Mouse (Mus musculus) erythroblast, adult 5-6 weeks (primary cell): ENCODE measurements at regions not wholly inside any gene's neighbourhood (a gene's known extent, or its start where the extent isn't known, plus 50 kb on each side); places are given as distances from the start of the nearest gene placed in this dataset.
"Not testable (repeated sequence)": the region's sequence is repeated elsewhere in the genome, so short reads cannot be mapped to it uniquely, and the experiment has no call there.

Experiments used
- ATAC-seq: replicated peaks from 2 replicates; pipeline ENCODE4 v1.8.0; 2016; ENCODE audit warnings: moderate number of reproducible peaks, mild to moderate bottlenecking, moderate TSS enrichment, inconsistent platforms; ENCODE audit not compliant: poor library complexity, low FRiP score, severe bottlenecking

DNA sequence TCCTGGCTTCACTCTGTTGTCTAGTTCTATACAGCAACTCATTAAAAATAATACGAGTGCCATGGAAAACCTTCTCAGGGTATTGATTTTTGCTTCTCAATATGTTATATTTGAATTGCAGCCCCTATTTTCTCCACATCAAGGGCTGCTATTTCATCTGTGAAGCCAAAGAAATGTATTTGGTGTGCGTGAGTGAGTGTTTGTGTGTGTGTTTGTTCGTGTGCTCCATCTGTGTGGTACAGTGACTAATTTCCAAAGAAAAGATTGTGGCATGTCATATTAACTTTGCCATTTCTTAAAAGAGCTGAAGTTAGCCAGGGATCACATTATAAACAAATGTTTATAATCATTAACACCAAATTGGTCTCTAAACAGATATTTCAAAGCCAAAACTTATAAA lies 493.1 kb downstream of the Hace1 start:
- no peak for ATAC-seq

DNA sequence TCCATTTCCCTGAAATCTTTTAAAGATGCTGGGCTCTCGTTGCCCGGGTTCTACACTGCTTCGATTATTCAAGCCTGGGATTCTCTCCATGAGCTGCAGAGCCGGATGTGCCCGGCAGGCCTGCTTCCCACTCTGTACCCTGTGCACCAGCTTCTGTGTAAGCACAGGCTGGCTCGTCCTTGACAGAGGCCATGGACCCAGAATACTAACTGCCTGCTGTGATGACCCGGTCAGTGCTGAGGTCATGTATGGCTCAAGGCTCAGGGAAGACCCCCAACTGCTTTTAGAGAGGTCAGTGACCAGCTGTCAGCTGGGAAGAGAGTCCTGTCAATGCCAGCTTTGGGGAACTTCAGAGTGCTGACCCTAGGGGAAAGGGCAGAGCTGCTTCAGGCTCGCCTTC lies 493.6 kb downstream of the Hace1 start:
- ATAC-seq: no peak

DNA sequence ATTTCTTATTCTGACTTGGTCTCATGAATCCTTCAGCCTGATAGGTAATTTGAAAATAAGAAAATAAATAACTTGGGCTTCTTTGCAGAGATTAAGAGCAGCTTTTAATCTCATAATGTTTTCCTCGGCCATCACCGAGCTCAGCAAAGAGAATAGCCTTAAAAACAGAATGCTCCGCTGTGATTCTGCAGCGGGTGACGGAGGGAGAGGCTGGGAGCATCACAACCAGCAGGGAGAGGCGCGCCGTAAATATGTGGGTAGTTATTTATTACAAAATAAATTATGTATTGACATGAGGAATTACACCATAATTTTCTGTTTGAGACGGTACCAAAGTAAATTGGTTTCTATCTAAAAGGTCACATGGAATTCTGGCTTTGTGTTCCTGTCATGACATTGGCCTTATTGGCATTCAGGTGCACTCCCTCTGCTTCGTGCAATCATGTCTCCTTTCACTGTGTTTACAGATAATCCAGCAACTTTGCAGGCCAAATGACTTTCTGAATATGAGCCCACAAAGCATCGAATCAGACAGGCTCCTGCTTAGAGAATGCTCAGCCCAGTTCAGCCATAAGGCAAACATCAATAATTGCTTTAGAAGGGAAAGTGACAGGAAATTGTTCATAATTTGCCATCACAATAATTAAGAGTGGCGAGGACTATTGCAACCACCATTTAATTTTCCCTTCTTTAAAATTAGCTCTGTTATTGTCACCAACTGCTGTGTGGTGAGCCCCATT lies 494.4 kb downstream of the Hace1 start:
- no peak for ATAC-seq

DNA sequence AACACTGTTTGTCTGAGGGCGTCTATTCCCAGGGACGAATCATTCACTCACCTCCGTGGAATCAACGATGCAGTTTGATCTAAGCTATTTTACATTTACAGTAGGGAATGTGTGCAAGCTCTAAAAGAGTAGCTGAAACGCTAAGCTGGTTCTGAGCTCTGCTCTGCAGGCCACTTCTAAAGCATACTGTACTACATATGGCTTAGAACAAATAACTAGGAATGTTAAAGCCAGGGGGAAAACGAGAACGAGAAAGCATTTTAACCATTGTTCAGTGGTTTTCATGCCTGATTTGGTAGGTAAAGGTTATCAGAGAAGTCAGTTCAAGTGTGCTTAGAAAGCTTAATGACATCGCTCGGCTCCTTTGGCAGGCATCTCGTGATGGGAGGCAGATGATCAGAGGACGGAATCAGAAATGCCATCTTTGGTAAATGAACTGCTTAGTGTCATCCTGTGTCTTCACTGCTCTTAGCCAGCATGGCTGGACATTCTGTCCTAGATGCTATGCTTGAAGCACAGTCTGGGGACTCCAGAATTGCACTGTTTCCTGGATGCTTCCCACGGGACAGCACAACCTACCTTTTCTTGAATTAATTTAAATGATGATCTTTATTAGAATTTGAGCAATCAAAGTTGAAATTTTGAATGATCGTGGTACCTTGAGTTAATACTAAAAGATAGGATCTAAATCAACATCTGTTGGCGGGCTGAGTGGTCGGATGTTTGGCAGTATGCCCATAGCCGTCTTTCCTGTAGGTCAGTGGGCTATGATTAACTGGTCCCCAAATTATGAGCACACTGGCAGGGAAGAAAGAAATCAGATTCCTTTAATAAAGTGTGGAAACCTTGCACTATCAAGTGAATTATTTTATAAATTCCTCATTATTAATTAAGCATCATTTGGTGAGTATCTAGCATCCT lies 495.2 kb downstream of the Hace1 start:
- ATAC-seq: no peak

DNA sequence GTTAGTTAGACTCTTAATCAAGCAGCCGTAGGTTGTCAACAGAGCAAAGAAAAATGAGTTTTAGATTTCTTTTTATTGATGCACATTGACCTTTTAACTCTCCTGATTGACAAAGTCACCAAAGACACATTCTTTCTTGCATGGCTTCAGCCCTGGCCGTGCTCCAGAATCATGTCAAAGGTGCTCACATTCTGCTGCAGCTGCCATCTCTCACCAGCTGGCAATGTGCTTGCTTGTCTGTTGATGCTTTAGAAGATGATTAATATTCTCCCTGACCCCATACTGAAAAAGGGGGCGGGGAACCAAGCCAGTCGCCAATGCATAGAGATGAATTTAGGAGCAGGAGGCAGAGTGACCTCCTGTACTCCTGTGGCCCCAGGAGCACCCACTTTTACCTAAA lies 510.1 kb downstream of the Hace1 start:
- no peak for ATAC-seq

DNA sequence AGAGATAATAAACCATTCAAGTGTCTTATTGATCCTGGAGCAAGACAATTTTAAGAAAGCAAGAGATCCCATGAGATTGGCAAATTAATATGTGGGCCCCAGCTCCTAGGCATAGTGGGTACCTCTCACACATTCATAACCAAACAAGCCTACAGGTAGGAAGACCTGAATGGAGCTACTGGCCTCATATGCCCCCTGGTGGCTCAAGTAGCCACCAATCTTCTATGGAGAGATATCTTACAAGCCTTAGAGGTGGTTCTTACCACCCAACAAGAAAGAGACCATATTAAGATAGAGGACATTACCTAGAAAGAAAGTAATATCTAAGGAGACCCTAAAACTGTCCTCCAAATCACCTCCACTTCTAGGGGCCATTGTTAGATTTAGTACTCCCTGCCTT lies 523.2 kb downstream of the Hace1 start:
- ATAC-seq: no peak

DNA sequence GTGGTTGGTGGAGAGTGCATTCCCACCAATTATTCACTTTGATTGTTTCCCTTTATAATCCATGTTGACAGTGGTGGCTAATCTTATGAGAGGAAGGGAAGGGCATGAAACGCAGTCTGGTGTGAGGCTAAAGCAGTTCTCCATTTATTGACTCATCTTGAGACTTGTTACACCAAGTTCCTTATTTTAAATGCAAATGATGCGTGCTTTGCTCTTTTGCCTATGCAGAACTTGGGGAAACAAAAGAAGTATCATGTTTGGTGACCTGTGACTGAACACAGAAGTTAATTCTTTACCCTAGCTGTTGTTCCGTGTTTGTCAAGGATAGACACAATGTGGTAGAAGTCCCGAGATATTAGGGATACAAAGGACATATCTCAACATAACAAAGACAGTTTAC lies 531.2 kb downstream of the Hace1 start:
- no peak for ATAC-seq

DNA sequence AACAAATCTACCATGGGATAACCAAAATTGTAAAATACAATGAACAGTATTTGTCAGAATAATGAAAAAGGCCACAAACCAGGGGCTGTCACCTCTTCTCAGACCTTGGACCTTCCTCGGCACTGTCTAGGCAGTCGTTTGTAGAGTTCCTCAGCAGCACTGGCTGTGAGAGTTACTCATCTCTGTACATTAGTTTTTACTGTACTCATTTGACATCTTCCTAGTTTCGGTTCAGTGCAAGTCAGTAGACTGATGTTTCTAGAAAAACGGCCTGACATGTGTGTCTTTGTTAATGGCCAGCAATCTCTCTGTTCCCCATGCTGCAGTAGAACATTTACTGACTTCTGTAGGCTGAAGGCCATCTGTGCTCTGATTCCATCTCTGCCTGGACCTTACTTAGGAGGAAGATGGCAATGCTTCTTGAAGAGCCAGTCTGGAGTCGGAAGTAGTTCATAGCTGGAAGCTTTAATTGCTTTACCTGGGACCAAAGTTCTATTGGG lies 537.1 kb downstream of the Hace1 start:
- ATAC-seq: no peak

DNA sequence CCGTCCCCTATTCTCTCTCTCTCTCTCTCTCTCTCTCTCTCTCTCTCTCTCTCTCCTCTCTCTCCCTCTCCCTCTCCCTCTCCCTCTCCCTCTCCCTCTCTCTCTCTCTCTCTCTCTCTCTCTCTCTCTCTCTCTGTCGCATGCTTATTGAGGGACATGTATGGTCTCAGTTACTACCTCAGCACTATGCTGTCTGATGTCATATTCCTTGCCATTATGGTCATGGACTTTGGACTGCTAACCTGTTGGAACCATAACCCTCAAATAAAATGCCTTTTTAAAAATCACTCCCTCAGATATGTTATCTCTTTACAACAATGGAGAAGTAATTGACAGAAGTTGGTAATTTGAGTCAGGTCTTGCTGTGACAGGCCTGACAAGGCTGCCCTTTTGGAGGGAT lies 544.8 kb downstream of the Hace1 start:
- not testable (repeated sequence) for ATAC-seq

DNA sequence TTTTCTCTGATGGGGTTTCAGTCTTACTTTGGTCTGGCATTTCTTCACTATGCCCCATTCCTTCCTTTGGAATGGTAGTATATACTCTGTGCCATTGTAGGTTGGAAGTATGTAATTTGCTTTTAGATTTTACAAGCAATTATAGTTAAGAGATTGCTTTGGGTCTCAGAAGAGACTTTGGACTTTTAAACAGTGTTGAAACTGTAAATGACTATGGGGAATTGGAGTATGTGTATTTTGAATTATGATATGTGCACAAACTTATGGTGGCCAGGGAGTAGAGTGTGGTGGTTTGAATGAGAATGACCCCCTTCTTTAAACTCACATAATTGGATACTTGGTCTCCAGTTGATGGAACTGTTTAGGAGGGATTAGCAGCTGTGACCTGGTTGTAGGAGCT lies 546.2 kb downstream of the Hace1 start:
- no peak for ATAC-seq

DNA sequence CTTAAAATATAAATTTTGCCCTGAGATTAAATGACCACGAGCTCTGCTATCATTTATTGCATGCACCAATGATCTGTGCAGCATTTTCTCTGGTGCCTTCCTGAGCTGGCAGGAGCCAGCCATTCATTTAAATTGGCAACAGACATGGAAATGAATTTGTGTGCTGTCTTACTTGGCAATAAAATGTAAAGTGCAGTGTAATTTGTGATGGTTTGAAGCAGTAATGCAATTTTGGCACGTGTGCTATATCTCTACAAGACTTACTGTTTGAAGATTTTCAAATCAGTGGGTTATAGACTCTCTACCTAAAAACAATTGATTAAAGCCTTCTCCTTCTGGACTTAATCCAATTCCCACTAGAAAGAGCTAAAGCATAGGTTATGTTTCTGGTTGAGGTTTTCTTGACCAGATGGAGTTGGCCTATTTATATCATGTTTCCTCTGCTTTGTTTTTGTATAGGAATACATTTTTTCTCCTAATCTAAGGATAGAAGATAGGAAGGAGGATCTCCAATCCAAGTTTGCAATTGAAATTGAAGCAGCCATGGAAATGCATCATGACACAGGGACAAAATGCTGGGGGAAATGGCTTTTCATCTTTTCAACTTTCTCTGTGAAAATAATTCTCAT lies 557.6 kb downstream of the Hace1 start:
- ATAC-seq: no peak

DNA sequence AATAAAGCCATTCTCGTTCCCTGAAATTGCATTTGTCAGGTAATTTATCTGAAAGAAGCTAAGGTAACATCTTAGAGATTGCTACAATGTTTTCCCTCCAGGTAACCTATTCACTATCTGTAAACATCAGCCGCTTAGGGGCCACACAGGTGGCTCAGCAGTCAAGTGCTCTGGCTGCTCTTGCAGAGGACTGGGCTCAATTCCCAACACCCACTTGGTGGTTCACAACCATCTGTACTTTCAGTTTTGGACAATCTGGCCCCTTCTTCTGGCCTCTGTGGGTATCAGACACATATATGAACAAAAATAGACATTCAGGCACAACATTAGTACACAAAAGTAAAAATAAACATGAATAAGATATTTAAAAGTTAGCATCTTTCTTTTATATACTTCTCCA lies 596.4 kb downstream of the Hace1 start:
- ATAC-seq: no peak

DNA sequence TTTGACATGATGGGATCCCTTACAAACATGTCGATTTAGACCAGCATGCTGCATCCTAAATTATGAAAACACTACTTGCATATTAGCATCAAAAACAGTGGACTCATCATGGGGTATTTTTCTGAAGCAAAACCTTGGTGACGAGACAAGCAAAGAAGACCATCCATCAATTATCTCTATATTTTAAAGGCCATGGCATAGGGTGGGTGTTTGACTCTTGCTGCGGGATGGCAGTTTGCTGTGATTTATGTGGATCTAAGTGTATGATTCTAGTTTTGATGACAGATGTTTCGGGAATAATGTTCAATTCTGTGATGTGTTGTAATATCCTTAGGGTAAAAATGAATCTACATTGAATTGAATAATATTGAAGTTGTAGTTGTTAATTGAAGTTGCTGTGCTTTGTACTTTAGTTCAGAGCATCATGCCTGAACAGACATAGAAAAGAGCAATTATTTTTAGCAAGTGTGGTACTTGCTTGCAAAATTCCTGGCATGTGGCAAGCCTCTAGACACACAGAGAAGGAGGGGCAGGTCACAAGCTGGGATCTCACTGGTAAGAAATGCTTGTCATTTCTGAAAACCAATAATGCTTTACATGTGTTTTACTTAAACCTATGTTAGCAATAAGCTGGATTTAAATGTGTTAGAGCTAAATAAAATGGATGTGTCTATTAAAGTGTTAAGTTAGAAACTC lies 608.3 kb downstream of the Hace1 start:
- no peak for ATAC-seq

DNA sequence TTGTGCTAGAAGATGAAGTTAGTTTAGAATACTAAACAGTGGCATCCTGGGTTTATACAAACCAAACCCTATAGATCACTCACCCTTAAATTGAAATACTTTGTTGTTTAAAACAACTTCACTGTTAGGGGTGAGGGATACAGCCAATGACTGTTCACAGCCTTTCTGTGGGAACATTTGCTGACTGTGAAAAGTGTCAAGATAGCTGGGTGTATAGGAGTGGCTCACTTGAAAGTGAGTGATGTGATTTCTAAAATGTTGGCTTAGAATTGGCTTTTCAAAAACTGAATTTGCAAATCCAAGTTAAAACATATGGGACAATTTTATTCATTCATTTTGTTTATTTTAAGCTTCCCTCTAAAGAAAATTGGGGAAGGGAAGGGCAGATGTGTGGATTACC lies 616.5 kb downstream of the Hace1 start:
- no peak for ATAC-seq

DNA sequence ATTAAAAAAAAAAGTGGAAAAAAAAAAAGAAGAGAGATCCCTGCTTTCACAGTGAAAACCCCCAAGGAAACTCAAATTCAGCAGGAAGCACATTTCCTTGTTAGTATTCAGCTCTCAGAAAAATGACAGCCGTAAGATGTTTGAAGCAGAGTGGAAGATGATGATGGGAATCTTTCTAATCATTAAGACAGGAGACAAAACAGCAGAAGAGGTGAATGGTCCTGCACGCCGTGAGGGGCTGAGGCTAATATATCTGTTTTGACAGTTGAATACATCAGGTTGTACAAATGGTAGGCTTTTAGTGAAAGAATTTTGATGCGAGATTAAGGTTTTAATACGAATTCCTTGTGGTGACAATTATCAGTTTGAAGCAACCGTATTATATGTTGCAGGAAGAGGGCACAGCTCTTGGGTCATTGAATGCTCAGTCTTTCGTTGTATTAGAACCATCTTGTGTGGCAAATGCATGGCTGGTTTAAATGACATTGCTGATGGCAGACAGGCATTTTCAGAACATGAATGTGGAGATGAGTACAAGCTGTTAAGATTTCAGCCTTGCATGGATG lies 649.3 kb downstream of the Hace1 start:
- no peak for ATAC-seq

DNA sequence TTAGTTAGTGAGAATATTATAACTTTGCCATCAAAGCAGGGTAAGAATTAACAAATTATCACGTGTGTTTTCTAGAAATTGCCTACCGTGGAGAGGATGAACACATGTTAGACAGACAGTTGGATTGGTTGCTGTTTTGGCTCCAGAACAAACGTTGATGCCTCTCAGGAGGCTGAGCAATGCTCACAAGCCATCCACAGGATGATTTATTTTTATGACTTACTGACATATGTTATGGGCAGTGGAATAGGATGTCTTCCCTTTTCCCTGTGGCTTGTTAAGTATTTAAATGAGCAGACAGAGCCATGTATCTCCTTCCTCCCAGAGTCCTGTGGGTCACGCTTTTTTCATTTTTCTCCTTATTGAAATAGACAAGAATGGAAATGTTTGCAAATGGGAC lies 652.0 kb downstream of the Hace1 start:
- ATAC-seq: no peak

DNA sequence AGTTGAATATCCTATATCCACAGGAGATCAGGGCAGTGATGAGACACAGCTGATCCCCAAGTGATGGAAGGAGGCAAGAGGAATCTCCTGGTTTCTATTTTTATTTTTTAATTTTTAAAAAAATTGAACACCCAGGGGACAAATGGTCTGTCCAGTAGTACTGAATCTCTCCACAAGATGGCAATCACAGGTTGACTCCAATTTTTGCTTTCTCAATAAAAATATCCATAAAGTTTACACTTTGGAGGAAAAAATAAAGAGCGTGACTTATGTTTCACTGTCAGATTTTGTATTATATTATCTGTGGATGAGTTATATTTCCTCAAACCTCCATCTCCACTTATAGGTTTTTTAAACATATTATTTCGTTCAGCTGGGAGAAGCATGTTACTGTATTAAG lies 658.0 kb downstream of the Hace1 start:
- ATAC-seq: no peak

DNA sequence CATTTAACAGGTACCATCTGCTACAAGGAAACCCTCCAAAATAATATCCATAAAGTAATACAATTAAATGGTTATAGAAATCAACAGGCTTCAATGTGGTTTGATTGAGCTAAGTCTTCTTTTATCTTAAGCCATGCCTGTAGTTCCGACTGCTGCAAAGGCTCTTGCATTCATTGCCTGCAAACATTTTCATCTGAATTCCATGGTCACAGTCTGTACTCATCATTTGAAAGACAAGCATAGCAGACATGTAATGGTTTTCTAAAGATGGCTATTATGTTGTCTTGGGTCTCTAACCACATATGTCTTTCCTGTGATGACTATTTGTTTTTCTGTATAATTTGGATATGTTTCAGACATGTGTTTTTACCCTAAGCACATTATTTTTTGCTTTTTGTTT lies 677.9 kb downstream of the Hace1 start:
- no peak for ATAC-seq

DNA sequence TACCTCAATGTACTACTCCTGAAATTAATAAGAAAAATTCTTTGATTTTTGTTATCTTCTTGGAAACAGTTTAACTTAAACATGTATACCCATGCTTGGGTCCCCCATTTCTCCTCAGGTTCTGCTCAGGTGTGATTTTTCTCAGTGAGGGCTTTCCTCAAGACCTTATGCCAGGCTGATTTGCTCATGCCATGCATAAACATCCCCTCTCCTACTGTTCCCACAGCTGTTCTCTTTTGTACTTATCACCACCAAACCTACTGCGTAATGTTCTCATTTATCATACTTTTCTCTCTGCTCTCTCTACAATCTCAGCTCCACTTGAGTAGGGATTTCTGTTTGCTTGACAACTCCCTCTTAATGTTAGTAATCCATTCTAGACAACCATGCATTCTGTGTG lies 692.1 kb downstream of the Hace1 start:
- no peak for ATAC-seq

DNA sequence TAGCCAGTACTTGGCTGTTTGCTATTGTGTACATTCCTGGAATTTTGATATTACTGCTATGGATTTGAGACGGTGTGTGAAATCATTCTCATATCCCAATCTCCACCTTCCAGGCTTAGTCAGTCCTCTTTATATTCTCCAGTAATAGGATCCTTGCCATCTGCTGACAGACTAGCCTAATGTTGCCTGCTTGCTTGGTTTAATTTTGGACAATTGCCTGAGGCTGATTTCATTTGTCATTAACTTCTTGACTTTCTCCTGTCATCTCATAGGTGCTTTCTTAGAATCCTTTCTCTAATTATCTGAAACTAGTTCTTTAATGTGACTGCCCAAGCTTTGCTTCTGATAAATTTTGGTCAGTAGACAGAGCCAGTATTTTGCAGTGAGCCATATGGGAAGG lies 696.2 kb downstream of the Hace1 start:
- ATAC-seq: no peak
